Mouse (Mus musculus) liver, adult 2 months (tissue): Measurements from ENCODE around the gene Nkiras2.

Experiments
- CTCF ChIP-seq: fragments of 200-500 bp; IDR thresholded peaks from 2 replicates; pipeline ENCODE4 v1.5.1; 2011; ENCODE audit warnings: low read depth, low read length, control low read depth
- POLR2A ChIP-seq: fragments of 200-500 bp; IDR thresholded peaks from 2 replicates; pipeline ENCODE4 v1.6.1; 2011; ENCODE audit warnings: low read length, control low read depth; ENCODE audit not compliant: insufficient read depth; ENCODE audit errors: extremely low read depth

DNA sequence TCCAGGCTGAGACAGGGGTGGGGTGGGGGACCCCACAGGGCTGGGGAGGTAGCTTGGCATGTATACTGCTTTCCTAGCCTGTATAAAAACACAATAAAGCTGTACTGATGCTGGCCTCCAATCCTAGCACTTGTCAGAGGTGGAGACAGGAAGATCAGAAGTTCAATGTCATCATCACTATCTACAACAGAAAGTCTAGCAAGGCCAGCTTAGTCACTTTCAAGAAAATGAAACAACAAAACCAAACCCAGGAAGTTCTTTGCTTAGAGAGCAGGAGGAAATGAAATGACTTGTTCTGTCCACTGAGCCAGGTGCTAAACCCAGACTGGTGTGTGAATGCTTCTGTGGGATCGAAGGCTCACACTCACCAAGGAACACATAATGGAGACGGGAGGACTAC, 30.6 kb upstream of the Nkiras2 start:
- TF ChIP-seq CTCF: no peak
- no peak for TF ChIP-seq POLR2A
